Mouse (Mus musculus): Measurements from ENCODE around the gene Arhgap21. TPM values are rescaled to one million over a fixed set of nuclear protein-coding genes. Genes with fewer than 3 reads are reported as not detected.
A peak's percentile ranks its signal among the peaks of the same experiment; 100 is the strongest.

The Arhgap21 gene
- polyA plus RNA-seq, 1 experiment from 2014 or later, result 9.6 TPM

- H3K27ac ChIP-seq, result peak overlapping the region; percentile 97
- H3K36me3 ChIP-seq (ENCODE audit: insufficient read depth, low read length), result no peaks in the 10 kb centered on the region
- DNase-seq (ENCODE audit: low spot score), result peak; percentile 27
- H3K4me1 ChIP-seq (replicated peaks; ENCODE audit: insufficient read depth, low read length), result peaks cover 10% of the 10 kb centered on the region
- ATAC-seq (replicated peaks; ENCODE audit: low FRiP score, low read depth), result no peak
- H3K4me2 ChIP-seq (ENCODE audit: low read length), result peak overlapping the region; percentile 74
- H3K4me3 ChIP-seq (replicated peaks; ENCODE audit: low read depth, low read length), result peak overlapping the region; percentile 93
- no peak for TF ChIP-seq CTCF (IDR thresholded peaks at IDR 0.05; ENCODE audit: low read depth)
- H3K9me3 ChIP-seq (replicated peaks; ENCODE audit: low read length), result no peaks in the 10 kb centered on the region
- 1% methylated on average over 13 of the region's 13 CpGs for WGBS
- no peaks in the 10 kb centered on the region for H3K27me3 ChIP-seq (ENCODE audit: insufficient read depth, low read length)
- peak overlapping the region; percentile 95 for H3K9ac ChIP-seq (ENCODE audit: low read depth, low read length)
Measured at GRCm38 (mm10) chr2:20967101-20967645, 1.5 kb downstream of the Arhgap21 start.

- Histone ChIP-seq H3K4me1 (replicated peaks; ENCODE audit: insufficient read depth, low read length) (peaks cover 13% of the 10 kb centered on the region), H3K36me3 (ENCODE audit: insufficient read depth, low read length) (no peaks in the 10 kb centered on the region), H3K4me2 (ENCODE audit: low read length) (peak overlapping the region; percentile 74), H3K4me3 (replicated peaks; ENCODE audit: low read depth, low read length) (peak overlapping the region; percentile 93), H3K9me3 (replicated peaks; ENCODE audit: low read length) (no peaks in the 10 kb centered on the region), H3K9ac (ENCODE audit: low read depth, low read length) (peak overlapping the region; percentile 95; the same call in 1 of the 2 replicates), H3K27me3 (ENCODE audit: insufficient read depth, low read length) (no peaks in the 10 kb centered on the region), H3K27ac (peak overlapping the region; percentile 97; the same call in 1 of the 2 replicates)
- WGBS, result 34% methylated on average over 18 of the region's 18 CpGs
- TF ChIP-seq CTCF (IDR thresholded peaks at IDR 0.05; ENCODE audit: low read depth), result no peak
- ATAC-seq (replicated peaks; ENCODE audit: low FRiP score, low read depth) (no peak), DNase-seq (ENCODE audit: low spot score) (no peak)
Measured at GRCm38 (mm10) chr2:20966176-20967100, 2.2 kb downstream of the Arhgap21 start.

DNA sequence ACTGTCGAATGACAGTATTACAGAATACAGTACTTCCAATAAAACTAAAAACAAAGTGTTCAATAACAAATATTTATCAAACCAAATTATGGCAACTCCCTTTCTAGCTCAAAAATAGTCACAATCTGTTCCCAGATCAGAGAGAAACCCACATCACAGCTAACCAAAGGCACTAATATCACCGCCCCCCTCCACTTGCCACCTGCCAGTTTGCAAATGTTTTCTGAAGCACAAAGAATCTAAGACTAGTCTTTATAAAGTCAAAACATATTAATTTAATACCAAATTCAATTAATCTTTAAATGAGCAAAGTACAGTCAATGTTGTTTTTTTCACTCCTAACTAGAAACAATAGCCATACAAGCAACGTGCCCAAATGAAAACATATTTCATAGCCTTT is 3.3 kb downstream of the Arhgap21 start:
- Histone ChIP-seq H3K4me1 (replicated peaks; ENCODE audit: insufficient read depth, low read length) (peaks cover 13% of the 10 kb centered on the region), H3K9me3 (replicated peaks; ENCODE audit: low read length) (no peaks in the 10 kb centered on the region), H3K27me3 (ENCODE audit: insufficient read depth, low read length) (no peaks in the 10 kb centered on the region), H3K9ac (ENCODE audit: low read depth, low read length) (no peak overlapping the region), H3K4me2 (ENCODE audit: low read length) (no peak overlapping the region), H3K36me3 (ENCODE audit: insufficient read depth, low read length) (no peaks in the 10 kb centered on the region), H3K4me3 (replicated peaks; ENCODE audit: low read depth, low read length) (no peak overlapping the region), H3K27ac (no peak overlapping the region)
- DNase-seq (ENCODE audit: low spot score), result no peak
- WGBS, result 74% methylated on average over 3 of the region's 3 CpGs
- ATAC-seq (replicated peaks; ENCODE audit: low FRiP score, low read depth), result no peak
- no peak for TF ChIP-seq CTCF (IDR thresholded peaks at IDR 0.05; ENCODE audit: low read depth)

- ATAC-seq (replicated peaks; ENCODE audit: low FRiP score, low read depth), result no peak
- no peak for DNase-seq (ENCODE audit: low spot score)
- no peak overlapping the region for H3K27ac ChIP-seq
- H3K9me3 ChIP-seq (replicated peaks; ENCODE audit: low read length), result no peaks in the 10 kb centered on the region
- no peak for TF ChIP-seq CTCF (IDR thresholded peaks at IDR 0.05; ENCODE audit: low read depth)
- no peaks in the 10 kb centered on the region for H3K36me3 ChIP-seq (ENCODE audit: insufficient read depth, low read length)
- H3K27me3 ChIP-seq (ENCODE audit: insufficient read depth, low read length), result no peaks in the 10 kb centered on the region
- no peak overlapping the region for H3K4me2 ChIP-seq (ENCODE audit: low read length)
- peaks cover 13% of the 10 kb centered on the region for H3K4me1 ChIP-seq (replicated peaks; ENCODE audit: insufficient read depth, low read length)
- H3K9ac ChIP-seq (ENCODE audit: low read depth, low read length), result no peak overlapping the region
- no peak overlapping the region for H3K4me3 ChIP-seq (replicated peaks; ENCODE audit: low read depth, low read length)
Measured at GRCm38 (mm10) chr2:20964461-20964860, 4.2 kb downstream of the Arhgap21 start.

DNA sequence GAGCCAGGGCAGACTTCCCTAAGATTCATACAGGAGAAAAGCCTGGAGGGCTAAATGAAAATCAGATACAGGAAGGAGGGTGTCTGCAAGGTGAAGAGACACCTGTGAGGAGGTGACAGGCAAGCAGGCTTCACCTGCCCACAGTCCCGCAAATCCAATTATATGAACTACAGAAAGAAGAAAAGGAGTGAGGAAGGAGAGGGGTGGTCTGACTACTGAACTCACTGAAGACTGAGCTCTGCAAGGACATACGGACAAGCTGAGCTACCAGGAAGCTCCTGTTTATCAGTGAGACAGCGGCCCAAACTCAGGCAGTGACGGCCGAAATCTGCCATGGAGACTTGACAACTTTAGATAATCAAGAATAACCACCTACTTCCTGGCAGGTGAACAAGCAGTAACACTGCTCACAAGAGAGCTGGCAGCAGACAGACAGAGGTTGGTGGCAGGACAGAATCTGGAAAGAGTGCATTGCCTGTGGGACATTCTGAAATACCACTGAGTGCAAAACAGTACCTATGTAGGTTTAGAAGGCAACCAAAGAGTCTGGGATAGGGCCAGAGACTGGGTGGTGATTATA is 5.4 kb downstream of the Arhgap21 start:
- TF ChIP-seq CTCF (IDR thresholded peaks at IDR 0.05; ENCODE audit: low read depth), result no peak
- Histone ChIP-seq H3K4me1 (replicated peaks; ENCODE audit: insufficient read depth, low read length) (peaks cover 13% of the 10 kb centered on the region), H3K4me3 (replicated peaks; ENCODE audit: low read depth, low read length) (no peak overlapping the region), H3K27ac (no peak overlapping the region), H3K4me2 (ENCODE audit: low read length) (no peak overlapping the region), H3K27me3 (ENCODE audit: insufficient read depth, low read length) (no peaks in the 10 kb centered on the region), H3K36me3 (ENCODE audit: insufficient read depth, low read length) (no peaks in the 10 kb centered on the region), H3K9me3 (replicated peaks; ENCODE audit: low read length) (no peaks in the 10 kb centered on the region), H3K9ac (ENCODE audit: low read depth, low read length) (no peak overlapping the region)
- ATAC-seq (replicated peaks; ENCODE audit: low FRiP score, low read depth) (no peak), DNase-seq (ENCODE audit: low spot score) (no peak)
- whole genome bisulfite sequencing, result 92% methylated on average over 5 of the region's 5 CpGs

DNA sequence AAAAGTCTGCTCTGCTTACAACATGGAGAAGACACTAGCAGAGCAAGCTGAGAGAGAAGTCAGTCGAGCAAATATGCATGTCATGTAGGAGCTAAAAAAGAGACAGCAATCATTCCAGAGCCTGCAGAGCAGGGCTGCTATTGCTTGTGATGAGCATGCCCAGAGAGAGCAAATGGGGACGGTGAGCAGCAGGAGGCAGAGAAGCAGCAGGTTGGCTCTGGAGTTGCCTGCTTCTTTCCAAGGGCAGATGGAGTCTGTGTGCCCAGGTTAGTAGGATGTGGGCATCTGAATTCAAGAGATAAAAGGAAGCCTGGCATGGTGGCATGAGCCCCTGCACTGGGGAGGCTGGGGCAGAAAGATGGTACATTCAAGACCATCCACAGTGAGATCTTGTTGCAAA is 6.4 kb downstream of the Arhgap21 start:
- no peak overlapping the region for H3K9ac ChIP-seq (ENCODE audit: low read depth, low read length)
- TF ChIP-seq CTCF (IDR thresholded peaks at IDR 0.05; ENCODE audit: low read depth), result no peak
- no peak overlapping the region for H3K4me3 ChIP-seq (replicated peaks; ENCODE audit: low read depth, low read length)
- no peaks in the 10 kb centered on the region for H3K36me3 ChIP-seq (ENCODE audit: insufficient read depth, low read length)
- no peaks in the 10 kb centered on the region for H3K27me3 ChIP-seq (ENCODE audit: insufficient read depth, low read length)
- H3K9me3 ChIP-seq (replicated peaks; ENCODE audit: low read length), result no peaks in the 10 kb centered on the region
- no peak overlapping the region for H3K27ac ChIP-seq
- no peak for ATAC-seq (replicated peaks; ENCODE audit: low FRiP score, low read depth)
- no peak for DNase-seq (ENCODE audit: low spot score)
- no peak overlapping the region for H3K4me2 ChIP-seq (ENCODE audit: low read length)
- WGBS, result 38% methylated on average over 2 of the region's 2 CpGs
- peaks cover 13% of the 10 kb centered on the region for H3K4me1 ChIP-seq (replicated peaks; ENCODE audit: insufficient read depth, low read length)
